Mouse (Mus musculus) thymus, adult 2 months (tissue): ENCODE results near the gene Tbc1d25.

ENCODE experiments used
- CTCF ChIP-seq: fragments of 200-500 bp; IDR thresholded peaks from 2 replicates; pipeline ENCODE4 v1.5.1; 2012; ENCODE audit warnings: mild to moderate bottlenecking, control low read depth, low read length, moderate library complexity, borderline replicate concordance; ENCODE audit not compliant: control insufficient read depth, poor library complexity, insufficient read depth; ENCODE audit errors: extremely low read depth
- POLR2A ChIP-seq: fragments of 200-500 bp; IDR thresholded peaks from 2 replicates; pipeline ENCODE4 v1.6.1; 2012; ENCODE audit warnings: mild to moderate bottlenecking, low read length, control low read depth, moderate library complexity; ENCODE audit not compliant: control insufficient read depth, poor library complexity, insufficient read depth; ENCODE audit errors: extremely low read depth

GRCm38 (mm10) chrX:8182871-8183540 lies 7.0 kb upstream of the Tbc1d25 start:
- no peak for TF ChIP-seq CTCF
- TF ChIP-seq POLR2A, result no peak
